8 mouse cellular contexts compared by ENCODE assay signal in the genomic region with DNA sequence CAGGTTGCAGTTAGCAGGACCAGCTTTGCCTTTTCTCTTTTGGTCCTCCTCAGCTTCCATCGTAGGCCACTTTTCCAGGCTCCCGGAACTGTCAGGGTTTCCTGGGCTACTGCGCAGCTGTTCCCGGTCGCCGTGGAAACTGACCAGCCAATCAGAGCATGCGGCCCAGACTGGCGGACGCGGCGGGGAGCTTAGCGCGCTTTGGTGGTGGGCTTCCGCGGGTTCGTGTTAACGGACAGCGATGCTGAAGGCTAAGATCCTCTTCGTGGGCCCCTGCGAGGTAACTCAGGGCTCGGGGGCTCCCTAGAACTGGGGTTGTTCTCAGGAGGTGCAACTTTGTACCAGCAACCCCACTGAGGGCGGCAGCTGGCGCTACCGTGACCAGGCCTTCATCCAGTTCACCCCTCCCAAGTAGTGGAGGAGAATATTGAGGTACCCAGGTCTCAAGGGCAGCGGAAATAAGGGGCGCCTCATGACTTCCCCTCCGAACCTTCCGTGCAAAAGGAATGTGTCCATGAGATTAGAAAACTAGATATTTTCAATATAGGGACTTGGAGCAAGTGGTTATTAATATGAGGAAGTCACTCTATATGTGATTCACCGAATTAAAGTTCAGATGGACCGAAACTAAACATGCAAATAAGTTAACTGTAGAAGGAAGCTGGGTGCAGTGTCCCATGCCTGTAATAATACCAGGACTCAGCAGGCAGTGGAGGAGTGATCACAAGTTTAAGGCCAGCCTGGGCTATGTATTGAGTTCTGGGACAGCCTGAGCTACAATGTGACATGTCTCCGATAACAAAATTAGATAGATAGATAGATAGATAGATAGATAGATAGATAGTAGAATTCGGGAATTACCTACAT. TPM values are rescaled to one million over a fixed set of nuclear protein-coding genes. Genes with fewer than 3 reads are reported as not detected.
DNase-seq lines count a peak whose midpoint lies in the region; ATAC-seq and TF ChIP-seq lines count a peak whose summit lies in the region.

Ift22 (plus strand) TSS at position 160 of the 867 bp plus-strand sequence.

- peaks cover 23% of the 10 kb centered on the region for H3K36me3 ChIP-seq in heart, embryonic 14.5 days (ENCODE audit: control insufficient read depth, insufficient read depth, low read length)
- no peaks in the 10 kb centered on the region for H3K36me3 ChIP-seq in liver, embryonic 13.5 days
- peaks cover 4% of the 10 kb centered on the region; the same call in 1 of the 2 replicates for H3K36me3 ChIP-seq in stomach, embryonic 16.5 days (ENCODE audit: control insufficient read depth, insufficient read depth, low read length)

- peaks cover 6% of the 10 kb centered on the region; the same call in 1 of the 2 replicates for H3K4me1 ChIP-seq in bone marrow macrophage, adult 2 months (ENCODE audit: control insufficient read depth, insufficient read depth, low read length)
- no peaks in the 10 kb centered on the region for H3K4me1 ChIP-seq in heart, embryonic 14.5 days (ENCODE audit: control insufficient read depth in 2 of 2, insufficient read depth in 2 of 2, low read length in 2 of 2)
- peaks cover 12% of the 10 kb centered on the region; the same call in 1 of the 2 replicates for H3K4me1 ChIP-seq in liver, embryonic 13.5 days (replicated peaks)
- H3K4me1 ChIP-seq in stomach, embryonic 16.5 days (ENCODE audit: control insufficient read depth, insufficient read depth, low read length), result 0 out of 2 replicates have a peak, but pooled peaks cover 6% of the 10 kb centered on the region

- peak; percentile 76 to 77 for DNase-seq in B cell, adult 2 months
- peak; percentile 82 for DNase-seq in fibroblast of lung, adult 2 months (ENCODE audit: low read depth)
- DNase-seq in kidney, postnatal 14 days, result peak; percentile 95
- DNase-seq in liver, embryonic 13.5 days, result peak; percentile 57
- DNase-seq in neural tube, embryonic 10.5 days (ENCODE audit: extremely low spot score, low spot score), result peak; percentile 95

- ATAC-seq in heart, embryonic 14.5 days (ENCODE audit: insufficient number of reproducible peaks, insufficient read depth, low FRiP score, low read depth), result peak; percentile 84
- ATAC-seq in liver, embryonic 13.5 days (ENCODE audit: low read depth), result peak; percentile 66
- peak; percentile 94; the same call in 1 of the 2 replicates for ATAC-seq in stomach, embryonic 16.5 days (ENCODE audit: insufficient read depth, low FRiP score)

- H3K4me2 ChIP-seq in heart, embryonic 14.5 days (ENCODE audit: low read length), result peak within 1 kb of the TSS; percentile 84
- peak within 1 kb of the TSS; percentile 54 for H3K4me2 ChIP-seq in liver, embryonic 13.5 days
- H3K4me2 ChIP-seq in stomach, embryonic 16.5 days (ENCODE audit: low read depth, low read length), result peak within 1 kb of the TSS; percentile 75

- H3K9me3 ChIP-seq in heart, embryonic 14.5 days (ENCODE audit: control insufficient read depth, low read length), result 0 out of 2 replicates have a peak, but pooled peaks cover 3% of the 10 kb centered on the region
- H3K9me3 ChIP-seq in liver, embryonic 13.5 days (replicated peaks), result no peaks in the 10 kb centered on the region
- no peaks in the 10 kb centered on the region for H3K9me3 ChIP-seq in stomach, embryonic 16.5 days (replicated peaks; ENCODE audit: control insufficient read depth, low read length)

- TF ChIP-seq CTCF in bone marrow macrophage, adult 2 months (IDR thresholded peaks at IDR 0.05; ENCODE audit: low read depth, low read length), result no peak

- H3K9ac ChIP-seq in heart, embryonic 14.5 days (ENCODE audit: low read length), result peak within 1 kb of the TSS; percentile 77
- peak within 1 kb of the TSS; percentile 50 for H3K9ac ChIP-seq in liver, embryonic 13.5 days
- peak within 1 kb of the TSS; percentile 84 for H3K9ac ChIP-seq in stomach, embryonic 16.5 days (ENCODE audit: low read length)

- peak within 1 kb of the TSS; percentile 83 for H3K4me3 ChIP-seq in bone marrow macrophage, adult 2 months (ENCODE audit: insufficient read depth, low read length)
- peak within 1 kb of the TSS; percentile 54 to 90 for H3K4me3 ChIP-seq in heart, embryonic 14.5 days (ENCODE audit: control insufficient read depth in 1 of 2, insufficient read depth in 1 of 2, low read depth in 1 of 2, low read length in 2 of 2)
- H3K4me3 ChIP-seq in liver, embryonic 13.5 days (replicated peaks), result peak within 1 kb of the TSS; percentile 55
- peak within 1 kb of the TSS; percentile 88 for H3K4me3 ChIP-seq in stomach, embryonic 16.5 days (replicated peaks; ENCODE audit: low read length)

- no peaks in the 10 kb centered on the region for H3K27me3 ChIP-seq in heart, embryonic 14.5 days (ENCODE audit: control insufficient read depth, insufficient read depth, low read length)
- no peaks in the 10 kb centered on the region for H3K27me3 ChIP-seq in liver, embryonic 13.5 days
- no peaks in the 10 kb centered on the region for H3K27me3 ChIP-seq in stomach, embryonic 16.5 days (ENCODE audit: control insufficient read depth, insufficient read depth, low read length)

- no peak for TF ChIP-seq POLR2A in bone marrow macrophage, adult 2 months (IDR thresholded peaks at IDR 0.05; ENCODE audit: borderline replicate concordance, low read depth, low read length)

- peak within 1 kb of the TSS; percentile 61 for H3K27ac ChIP-seq in bone marrow macrophage, adult 2 months (ENCODE audit: insufficient read depth, low read depth, low read length)
- H3K27ac ChIP-seq in heart, embryonic 14.5 days (replicated peaks in 1 of 2; ENCODE audit: control insufficient read depth in 1 of 2, insufficient read depth in 1 of 2, low read depth in 2 of 2, low read length in 2 of 2), result no peak within 1 kb of the TSS
- no peak within 1 kb of the TSS for H3K27ac ChIP-seq in liver, embryonic 13.5 days
- H3K27ac ChIP-seq in stomach, embryonic 16.5 days (ENCODE audit: low read length), result 0 out of 2 replicates have a peak within 1 kb of the TSS, but pooled peaks have one; percentile 6

- 8% methylated on average over 32 of the region's 32 CpGs for WGBS in heart, embryonic 14.5 days
- WGBS in liver, embryonic 13.5 days (ENCODE audit: insufficient replicate concordance), result 6% methylated on average over 32 of the region's 32 CpGs
- 8% methylated on average over 32 of the region's 32 CpGs for WGBS in stomach, embryonic 16.5 days

RNA-seq across cellular contexts. Expression of gene Ift22, which starts in this region (rescaled TPM):
- polyA plus RNA-seq in bone marrow macrophage, adult 2 months (2012; ENCODE audit: insufficient read depth, insufficient read length, missing spikeins), result 37.3 and 44.9 TPM in 2 replicates
- 37.5 and 45.9 TPM in 2 replicates for polyA plus RNA-seq in heart, embryonic 14.5 days (2014; fragmentation: Nextera tagmentation; extraction: Ambion mirVana)
- polyA plus RNA-seq in liver, embryonic 13.5 days (2015; fragmentation: Nextera tagmentation; extraction: Ambion mirVana), result 13.3 and 13.7 TPM in 2 replicates
- 54.1 and 57.3 TPM in 2 replicates for polyA plus RNA-seq in stomach, embryonic 16.5 days (2015; fragmentation: Nextera tagmentation; extraction: Ambion mirVana)

Comparison
In these comparisons a context has a peak if more than half of its experiments do, and no peak if none do; other contexts are left out.
1. H3K27ac ChIP-seq: peak in bone marrow macrophage, adult 2 months (single experiment) and stomach, embryonic 16.5 days (single experiment); none in heart, embryonic 14.5 days (0 of 2) and liver, embryonic 13.5 days (single experiment).
2. Peak in every context shown above with its lines, with median percentiles within 50 percentile points of each other: DNase-seq, H3K4me3 ChIP-seq, ATAC-seq, H3K4me2 ChIP-seq and H3K9ac ChIP-seq.